Comparison of ENCODE assay signal across 14 mouse cellular contexts in the genomic region with DNA sequence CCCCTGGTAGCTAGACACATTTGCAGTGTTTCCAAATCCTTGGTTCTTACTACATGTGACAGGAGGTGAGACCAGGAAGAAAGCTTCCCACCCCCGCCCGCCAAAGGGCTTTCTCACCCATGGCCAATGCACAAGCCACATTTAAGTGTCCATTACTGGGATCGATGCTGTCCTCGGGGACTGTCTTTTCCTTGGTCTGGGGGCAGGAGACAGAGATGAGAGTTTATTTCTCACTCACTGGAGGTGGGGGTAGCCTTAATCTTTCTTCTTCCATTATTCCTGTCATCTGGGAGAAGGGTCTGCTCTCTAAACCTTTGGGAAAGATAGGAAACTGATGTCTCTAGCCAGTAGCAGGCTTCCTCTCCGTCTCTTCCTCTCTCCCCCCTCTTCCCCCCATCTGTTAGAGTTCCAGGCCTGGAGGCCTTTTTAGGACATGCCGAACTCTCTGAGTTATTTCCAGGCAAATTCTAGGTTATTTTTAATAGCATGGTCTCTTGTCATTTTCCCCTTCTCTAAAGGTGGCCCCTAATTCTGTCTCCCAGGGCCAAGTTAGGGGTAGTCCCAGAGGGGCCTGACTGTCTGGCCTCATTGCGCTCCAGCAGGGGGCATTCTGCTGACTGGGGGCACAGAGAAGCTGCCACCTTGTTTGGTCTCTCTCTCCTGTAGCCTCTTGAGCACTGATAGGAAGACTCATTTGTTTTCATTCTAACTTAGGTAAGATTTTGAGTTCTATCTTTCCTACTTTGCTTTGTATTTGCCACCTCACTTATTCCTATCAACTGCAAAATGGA. TPM values are rescaled to one million over a fixed set of nuclear protein-coding genes. Genes with fewer than 3 reads are reported as not detected.
DNase-seq lines count a peak whose midpoint lies in the region; ATAC-seq and TF ChIP-seq lines count a peak whose summit lies in the region.
"Had no signal": no experiment of that assay in that cellular context is flagged by ENCODE, and none has a peak within 500 bp of the region (broad histone marks: within the 10 kb centered on the region; RNA-seq: fewer than 3 reads in every experiment).

No protein-coding gene starts in this region.

- H3K4me3 ChIP-seq in layer of hippocampus, adult 2 months = peak overlapping the region; percentile 68
- H3K4me3 ChIP-seq in brown adipose tissue, adult 24 weeks (ENCODE audit: insufficient read depth, low read depth, low read length) = peak overlapping the region; percentile 70
- H3K4me3 ChIP-seq in midbrain, embryonic 16.5 days (ENCODE audit: low read depth, low read length) = no peak overlapping the region
- H3K4me3 ChIP-seq: liver, embryonic 15.5 days had no signal

- no peak overlapping the region for H3K9ac ChIP-seq in midbrain, embryonic 16.5 days (ENCODE audit: low read depth, low read length)
- H3K9ac ChIP-seq: kidney, embryonic 15.5 days; liver, embryonic 15.5 days had no signal

- H3K4me2 ChIP-seq in midbrain, embryonic 16.5 days (ENCODE audit: low read length) = peak overlapping the region; percentile 12; the same call in 1 of the 2 replicates
- H3K4me2 ChIP-seq: liver, embryonic 15.5 days had no signal

- no peak for ATAC-seq in midbrain, embryonic 16.5 days
- no peak for ATAC-seq in granulocyte monocyte progenitor cell, adult 5-6 weeks (replicated peaks; ENCODE audit: poor library complexity, severe bottlenecking)

- no peaks in the 10 kb centered on the region for H3K36me3 ChIP-seq in midbrain, embryonic 16.5 days (ENCODE audit: control insufficient read depth, insufficient read depth, low read length)
- H3K36me3 ChIP-seq: forebrain, embryonic 12.5 days; heart, embryonic 13.5 days; kidney, embryonic 15.5 days; liver, embryonic 15.5 days had no signal

- H3K9me3 ChIP-seq in midbrain, embryonic 16.5 days (replicated peaks; ENCODE audit: control insufficient read depth, low read length, poor library complexity, severe bottlenecking) = no peaks in the 10 kb centered on the region
- H3K9me3 ChIP-seq: forebrain, embryonic 12.5 days; heart, embryonic 13.5 days; kidney, embryonic 15.5 days; liver, embryonic 15.5 days; megakaryocyte, embryonic 14.5 days had no signal

- H3K27me3 ChIP-seq in midbrain, embryonic 16.5 days (ENCODE audit: control insufficient read depth, insufficient read depth, low read depth, low read length) = peaks cover 30% of the 10 kb centered on the region

- TF ChIP-seq CTCF in layer of hippocampus, adult 2 months (conservative IDR thresholded peaks at IDR 0.05) = peak; percentile 52

- DNase-seq in cerebellum, adult 9-11 months = peak; percentile 59
- DNase-seq in cerebellum, postnatal 36 days = no peak
- no peak for DNase-seq in layer of hippocampus, adult 2 months (ENCODE audit: low spot score in 2 of 2)
- no peak for DNase-seq in layer of hippocampus, adult 8-10 months (ENCODE audit: low spot score in 2 of 2)
- DNase-seq in right cerebral cortex, postnatal 10 days (ENCODE audit: low spot score in 2 of 2) = no peak
- DNase-seq: adrenal gland, postnatal 10 days had no signal

- WGBS in midbrain, embryonic 16.5 days = 60% methylated on average over 7 of the region's 7 CpGs

- peak overlapping the region; percentile 75 for H3K27ac ChIP-seq in layer of hippocampus, adult 2 months
- H3K27ac ChIP-seq in brown adipose tissue, adult 24 weeks (replicated peaks; ENCODE audit: low read depth, low read length) = peak overlapping the region; percentile 71
- H3K27ac ChIP-seq in midbrain, embryonic 16.5 days (ENCODE audit: low read length) = no peak overlapping the region
- H3K27ac ChIP-seq: forebrain, embryonic 12.5 days; heart, embryonic 13.5 days; kidney, embryonic 15.5 days; liver, embryonic 15.5 days had no signal

- peaks cover 5% of the 10 kb centered on the region; the same call in 1 of the 2 replicates for H3K4me1 ChIP-seq in brown adipose tissue, adult 24 weeks (ENCODE audit: control insufficient read depth, insufficient read depth, insufficient read length, low read length)
- H3K4me1 ChIP-seq in midbrain, embryonic 16.5 days (ENCODE audit: control insufficient read depth, insufficient read depth, low read length) = peaks cover 7% of the 10 kb centered on the region; the same call in 1 of the 2 replicates

RNA-seq across cellular contexts. Expression of a gene that starts 1.6 kb away (rescaled TPM):
- total RNA-seq in layer of hippocampus, adult 2 months (2021) = 10 to 100 TPM; 39.5 to 42.9 TPM
- 10 to 100 TPM; 29.5 to 35.4 (median 31.6) TPM for total RNA-seq in layer of hippocampus, adult 8-10 months (2022)
- 23.2 and 28.5 TPM in 2 replicates for polyA plus RNA-seq in brown adipose tissue, adult 24 weeks (2012; ENCODE audit: insufficient read depth, insufficient read length, missing spikeins)
- polyA plus RNA-seq in midbrain, embryonic 16.5 days (2015; fragmentation: Nextera tagmentation; extraction: Ambion mirVana) = 6.1 and 9.2 TPM in 2 replicates
- not detected in 2 replicates for total RNA-seq in granulocyte monocyte progenitor cell, adult 5-6 weeks (2014; fragmentation: Nextera tagmentation)
- total RNA-seq in granulocyte monocyte progenitor cell, adult 5-6 weeks (2017) = not detected in 2 replicates

RNA-seq across cellular contexts. Expression of a gene that starts 11.4 kb away (rescaled TPM):
- total RNA-seq in layer of hippocampus, adult 2 months (2021) = 100 to 1,000 TPM in 1 of 2 experiments, 10 to 100 TPM in 1; 88.5 to 102 TPM
- 100 to 1,000 TPM in 2 of 4 experiments, 10 to 100 TPM in 2; 69.0 to 104 (median 90.6) TPM for total RNA-seq in layer of hippocampus, adult 8-10 months (2022)
- polyA plus RNA-seq in brown adipose tissue, adult 24 weeks (2012; ENCODE audit: insufficient read depth, insufficient read length, missing spikeins) = 297 and 417 TPM in 2 replicates
- polyA plus RNA-seq in midbrain, embryonic 16.5 days (2015; fragmentation: Nextera tagmentation; extraction: Ambion mirVana) = 227 and 228 TPM in 2 replicates
- total RNA-seq in granulocyte monocyte progenitor cell, adult 5-6 weeks (2014; fragmentation: Nextera tagmentation) = 124 and 140 TPM in 2 replicates
- 71.3 and 86.4 TPM in 2 replicates for total RNA-seq in granulocyte monocyte progenitor cell, adult 5-6 weeks (2017)

RNA-seq across cellular contexts. Expression of a gene that starts 12.5 kb away (rescaled TPM):
- total RNA-seq in layer of hippocampus, adult 2 months (2021) = 1 to 10 TPM; 4.3 to 8.4 TPM
- total RNA-seq in layer of hippocampus, adult 8-10 months (2022) = 1 to 10 TPM; 4.5 to 7.8 (median 7.2) TPM
- 10.9 and 11.5 TPM in 2 replicates for polyA plus RNA-seq in brown adipose tissue, adult 24 weeks (2012; ENCODE audit: insufficient read depth, insufficient read length, missing spikeins)
- polyA plus RNA-seq in midbrain, embryonic 16.5 days (2015; fragmentation: Nextera tagmentation; extraction: Ambion mirVana) = 13.6 TPM in 2 replicates
- total RNA-seq in granulocyte monocyte progenitor cell, adult 5-6 weeks (2014; fragmentation: Nextera tagmentation) = 2.0 and 9.5 TPM in 2 replicates
- 2.4 TPM in 1 of 2 replicates, not detected in the other for total RNA-seq in granulocyte monocyte progenitor cell, adult 5-6 weeks (2017)

RNA-seq across cellular contexts. Expression of a gene that starts 25.6 kb away (rescaled TPM):
- not detected for total RNA-seq in layer of hippocampus, adult 2 months (2021)
- not detected for total RNA-seq in layer of hippocampus, adult 8-10 months (2022)
- not detected in 2 replicates for polyA plus RNA-seq in brown adipose tissue, adult 24 weeks (2012; ENCODE audit: insufficient read depth, insufficient read length, missing spikeins)
- not detected in 2 replicates for polyA plus RNA-seq in midbrain, embryonic 16.5 days (2015; fragmentation: Nextera tagmentation; extraction: Ambion mirVana)
- total RNA-seq in granulocyte monocyte progenitor cell, adult 5-6 weeks (2014; fragmentation: Nextera tagmentation) = not detected in 2 replicates
- not detected in 2 replicates for total RNA-seq in granulocyte monocyte progenitor cell, adult 5-6 weeks (2017)
- polyA plus RNA-seq: forebrain, embryonic 12.5 days; heart, embryonic 13.5 days; liver, embryonic 15.5 days had no signal

RNA-seq across cellular contexts. Expression of a gene that starts 34.4 kb away (rescaled TPM):
- 10 to 100 TPM; 71.0 to 81.9 TPM for total RNA-seq in layer of hippocampus, adult 2 months (2021)
- total RNA-seq in layer of hippocampus, adult 8-10 months (2022) = 100 to 1,000 TPM in 2 of 4 experiments, 10 to 100 TPM in 2; 76.9 to 199 (median 126) TPM
- 59.5 and 73.6 TPM in 2 replicates for polyA plus RNA-seq in brown adipose tissue, adult 24 weeks (2012; ENCODE audit: insufficient read depth, insufficient read length, missing spikeins)
- polyA plus RNA-seq in midbrain, embryonic 16.5 days (2015; fragmentation: Nextera tagmentation; extraction: Ambion mirVana) = 152 and 195 TPM in 2 replicates
- 139 and 203 TPM in 2 replicates for total RNA-seq in granulocyte monocyte progenitor cell, adult 5-6 weeks (2014; fragmentation: Nextera tagmentation)
- 123 and 185 TPM in 2 replicates for total RNA-seq in granulocyte monocyte progenitor cell, adult 5-6 weeks (2017)

Comparison
In these comparisons a context has a peak if more than half of its experiments do, and no peak if none do; other contexts are left out.
1. RNA of a gene that starts 1.6 kb away (total RNA-seq): 39.5 to 42.9 TPM in layer of hippocampus, adult 2 months and 29.5 to 35.4 TPM in layer of hippocampus, adult 8-10 months; not detected in granulocyte monocyte progenitor cell, adult 5-6 weeks; every median in the first group is over 10 times any median in the second.